Mouse (Mus musculus) neural tube, embryonic 14.5 days (tissue): ENCODE results near the gene Olfr1391. TPM values are rescaled to one million over a fixed set of nuclear protein-coding genes. Genes with fewer than 3 reads are reported as not detected.
"Not testable (repeated sequence)": the region's sequence is repeated elsewhere in the genome, so short reads cannot be mapped to it uniquely, and the experiment has no call there.

Experiments
- ATAC-seq: fragments of 200-750 bp; cut with Nextera tagmentation; 2 replicates; pipeline ENCODE4 v1.8.0; 2017; ENCODE audit warnings: low read depth, mild to moderate bottlenecking, moderate TSS enrichment, moderate library complexity
- H3K27ac ChIP-seq: fragments of 300-500 bp; sonication (generic); 2 replicates; pipeline ENCODE4 v1.5.1; 2014; ENCODE audit warnings: low read depth, mild to moderate bottlenecking, control low read depth, low read length, moderate library complexity, mixed read lengths
- H3K27me3 ChIP-seq: fragments of 300-500 bp; sonication (generic); 2 replicates; pipeline ENCODE4 v1.6.1; 2014; ENCODE audit warnings: low read length; ENCODE audit not compliant: control insufficient read depth, insufficient read depth
- H3K36me3 ChIP-seq: fragments of 300-500 bp; sonication (generic); 2 replicates; pipeline ENCODE4 v1.6.1; 2014; ENCODE audit warnings: low read length, mixed read lengths; ENCODE audit not compliant: control insufficient read depth, insufficient read depth
- H3K4me1 ChIP-seq: fragments of 300-500 bp; sonication (generic); 2 replicates; pipeline ENCODE4 v1.6.1; 2014; ENCODE audit warnings: low read length; ENCODE audit not compliant: control insufficient read depth, insufficient read depth
- H3K4me2 ChIP-seq: fragments of 300-500 bp; sonication (generic); 2 replicates; pipeline ENCODE4 v1.6.1; 2014; ENCODE audit warnings: mild to moderate bottlenecking, low read depth, low read length, control low read depth
- H3K4me3 ChIP-seq: fragments of 300-500 bp; sonication (generic); 2 replicates; pipeline ENCODE4 v1.5.1; 2014; ENCODE audit warnings: low read depth, low read length, control low read depth, mixed read lengths
- H3K9ac ChIP-seq: fragments of 300-500 bp; sonication (generic); replicated peaks from 2 replicates; pipeline ENCODE4 v1.6.1; 2014; ENCODE audit warnings: low read depth, mild to moderate bottlenecking, control low read depth, low read length, mixed read lengths
- H3K9me3 ChIP-seq: fragments of 300-500 bp; sonication (generic); 2 replicates; pipeline ENCODE4 v1.6.1; 2016; ENCODE audit warnings: low read length; ENCODE audit not compliant: control insufficient read depth
- WGBS: fragments of 180-500 bp; shearing (Covaris S2); extraction: QIAGEN DNeasy Blood & Tissue Kit; methylation state at CpG from one replicate; pipeline ENCODE4 v1.1.7; 2014; 5-methylcytosine and 5-hydroxymethylcytosine counted together
- polyA plus RNA-seq: library from polyadenylated mRNA; unstranded; fragments of >200 nt; fragmentation: Nextera tagmentation; extraction: Ambion mirVana; gene quantifications from 2 replicates; pipeline ENCODE4 v1.2.1, GENCODE M21; 2014

Gene Olfr1391
- polyA plus RNA-seq: not detected in 2 replicates

- ATAC-seq: no peak
- Histone ChIP-seq H3K4me3 (no peak within 1 kb of the TSS), H3K4me1 (no peaks in the 10 kb centered on the region), H3K27me3 (no peaks in the 10 kb centered on the region), H3K36me3 (no peaks in the 10 kb centered on the region), H3K9ac (no peak within 1 kb of the TSS), H3K4me2 (no peak within 1 kb of the TSS), H3K27ac (no peak within 1 kb of the TSS), H3K9me3 (no peaks in the 10 kb centered on the region)
- WGBS: 76% methylated on average over 2 of the region's 2 CpGs
Measured at GRCm38 (mm10) chr11:49322442-49322841, at the start of gene Olfr1391. TSS of gene Olfr1391 (plus strand) at chr11:49322742.

GRCm38 (mm10) chr11:49273834-49274519 lies 48.6 kb upstream of the Olfr1391 start:
- Histone ChIP-seq H3K36me3 (no peaks in the 10 kb centered on the region), H3K9ac (no peak overlapping the region), H3K4me2 (no peak overlapping the region), H3K4me3 (no peak overlapping the region), H3K27me3 (no peaks in the 10 kb centered on the region), H3K9me3 (no peaks in the 10 kb centered on the region), H3K4me1 (no peaks in the 10 kb centered on the region), H3K27ac (peak overlapping the region; percentile 28; the same call in 1 of the 2 replicates)
- whole genome bisulfite sequencing: 38% methylated on average over 11 of the region's 11 CpGs
- ATAC-seq: peak; percentile 63

- no peaks in the 10 kb centered on the region for H3K27me3 ChIP-seq
- H3K9ac ChIP-seq: no peak within 1 kb of the TSS
- H3K9me3 ChIP-seq: no peaks in the 10 kb centered on the region
- no peaks in the 10 kb centered on the region for H3K4me1 ChIP-seq
- WGBS: 74% methylated on average over 3 of the region's 3 CpGs
- no peak for ATAC-seq
- no peak within 1 kb of the TSS for H3K27ac ChIP-seq
- H3K36me3 ChIP-seq: no peaks in the 10 kb centered on the region
- no peak within 1 kb of the TSS for H3K4me2 ChIP-seq
- H3K4me3 ChIP-seq: no peak within 1 kb of the TSS
Measured at GRCm38 (mm10) chr11:49278222-49278621, 44.3 kb upstream of the Olfr1391 start, which contains the start of gene Olfr1393. TSS of gene Olfr1393 (plus strand) at chr11:49278304.

DNA sequence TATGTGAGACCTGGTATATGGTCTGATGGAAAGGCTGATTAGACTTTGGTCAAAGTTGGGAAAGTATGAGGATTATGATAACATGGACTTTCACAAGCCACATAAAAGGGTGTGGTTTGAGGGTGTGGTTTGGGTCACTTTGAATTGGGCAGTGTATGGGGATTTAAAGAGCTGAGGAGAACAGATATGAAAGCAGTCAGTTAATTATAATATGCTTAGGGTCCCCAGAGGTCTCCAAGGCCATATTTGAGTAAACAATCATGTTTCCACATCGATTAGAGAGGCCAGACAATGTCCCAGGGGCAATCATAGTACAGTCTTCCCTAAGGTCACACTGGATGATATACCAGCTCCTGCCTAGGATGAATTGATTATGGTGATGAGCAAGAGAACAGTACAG lies 37.6 kb upstream of the Olfr1391 start, which contains the start of gene Olfr1392:
Gene Olfr1392 (plus strand): TSS at position 301 of the 400 bp plus-strand sequence.
- H3K9ac ChIP-seq, H3K36me3 ChIP-seq, H3K27ac ChIP-seq, H3K4me1 ChIP-seq, H3K9me3 ChIP-seq, H3K4me3 ChIP-seq, ATAC-seq, H3K27me3 ChIP-seq, H3K4me2 ChIP-seq: not testable (repeated sequence)
- WGBS: 43% methylated on average over 1 of the region's 1 CpGs

- H3K4me1 ChIP-seq: no peaks in the 10 kb centered on the region
- no peak overlapping the region for H3K27ac ChIP-seq
- H3K36me3 ChIP-seq: no peaks in the 10 kb centered on the region
- WGBS: 78% methylated on average over 2 of the region's 2 CpGs
- ATAC-seq: no peak
- H3K4me2 ChIP-seq: no peak overlapping the region
- H3K9me3 ChIP-seq: no peaks in the 10 kb centered on the region
- H3K27me3 ChIP-seq: no peaks in the 10 kb centered on the region
- no peak overlapping the region for H3K9ac ChIP-seq
- H3K4me3 ChIP-seq: no peak overlapping the region
Measured at GRCm38 (mm10) chr11:49287251-49287650, 35.3 kb upstream of the Olfr1391 start.

- Histone ChIP-seq H3K4me1 (no peaks in the 10 kb centered on the region), H3K36me3 (no peaks in the 10 kb centered on the region), H3K27me3 (no peaks in the 10 kb centered on the region), H3K4me2 (no peak overlapping the region), H3K4me3 (no peak overlapping the region), H3K9me3 (no peaks in the 10 kb centered on the region), H3K27ac (no peak overlapping the region), H3K9ac (no peak overlapping the region)
- ATAC-seq: no peak
- WGBS: 61% methylated on average over 3 of the region's 3 CpGs
Measured at GRCm38 (mm10) chr11:49292777-49293176, 29.8 kb upstream of the Olfr1391 start.

GRCm38 (mm10) chr11:49304441-49304840 lies 18.1 kb upstream of the Olfr1391 start, which contains the start of gene Olfr10:
TSS of gene Olfr10 (plus strand) at chr11:49304741.
- Histone ChIP-seq H3K27ac (no peak within 1 kb of the TSS), H3K27me3 (no peaks in the 10 kb centered on the region), H3K9ac (no peak within 1 kb of the TSS), H3K9me3 (no peaks in the 10 kb centered on the region), H3K4me2 (no peak within 1 kb of the TSS), H3K4me1 (no peaks in the 10 kb centered on the region), H3K4me3 (no peak within 1 kb of the TSS), H3K36me3 (no peaks in the 10 kb centered on the region)
- no peak for ATAC-seq

DNA sequence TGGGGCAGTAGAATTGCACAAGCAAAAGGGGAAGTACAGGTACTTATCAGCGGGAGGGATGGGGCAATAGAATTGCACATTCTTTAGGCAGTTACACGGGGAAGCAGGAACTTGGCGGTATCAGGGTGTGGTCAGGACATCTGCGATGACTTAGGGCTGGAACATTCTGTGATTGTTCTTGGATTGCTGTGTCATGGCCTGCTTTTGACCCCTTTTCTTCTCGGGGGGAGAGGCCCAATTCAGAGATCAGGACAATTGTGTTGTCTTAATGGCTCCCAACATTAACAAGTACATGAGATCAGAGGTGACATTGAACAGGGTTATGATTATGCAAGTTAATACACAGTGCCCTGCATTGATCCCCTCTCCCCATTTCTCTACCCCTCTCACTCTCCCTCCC lies 14.0 kb upstream of the Olfr1391 start:
- H3K36me3 ChIP-seq, H3K9ac ChIP-seq, H3K9me3 ChIP-seq, H3K4me2 ChIP-seq, H3K4me3 ChIP-seq, H3K4me1 ChIP-seq, ATAC-seq, H3K27ac ChIP-seq, H3K27me3 ChIP-seq: not testable (repeated sequence)
- WGBS: 77% methylated on average over 5 of the region's 5 CpGs

DNA sequence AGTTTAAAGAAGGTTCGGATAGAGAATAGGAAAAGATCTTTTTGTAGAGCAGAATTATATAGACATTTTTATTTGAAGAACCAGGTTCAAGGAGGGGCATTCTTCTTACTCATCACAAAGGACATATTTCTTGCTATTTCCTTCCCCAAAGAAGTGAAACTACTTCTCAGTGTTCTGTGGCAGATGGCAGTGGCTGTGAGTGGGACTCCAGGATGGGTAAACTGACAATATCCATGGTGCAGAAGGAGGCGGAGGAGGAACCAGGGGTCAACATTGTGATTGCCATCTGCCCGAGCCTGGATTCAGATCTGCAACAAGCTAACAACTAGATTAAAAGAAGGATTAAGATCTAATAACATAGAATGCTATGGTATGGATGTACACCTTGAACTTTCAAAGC lies 4.2 kb downstream of the Olfr1391 start:
- no peaks in the 10 kb centered on the region for H3K36me3 ChIP-seq
- no peak overlapping the region for H3K4me2 ChIP-seq
- no peaks in the 10 kb centered on the region for H3K4me1 ChIP-seq
- 92% methylated on average over 3 of the region's 3 CpGs for WGBS
- no peaks in the 10 kb centered on the region for H3K27me3 ChIP-seq
- no peak overlapping the region for H3K9ac ChIP-seq
- no peak overlapping the region for H3K27ac ChIP-seq
- H3K4me3 ChIP-seq: no peak overlapping the region
- ATAC-seq: no peak
- H3K9me3 ChIP-seq: no peaks in the 10 kb centered on the region
